Mouse (Mus musculus) myocyte (in vitro differentiated cells): Measurements from ENCODE around the gene Dhtkd1. TPM values are rescaled to one million over a fixed set of nuclear protein-coding genes. Genes with fewer than 3 reads are reported as not detected.

Source experiments
- H3K27me3 ChIP-seq: one replicate; pipeline ENCODE4 v1.6.1; 2011; ENCODE audit not compliant: control insufficient read depth, insufficient read depth, insufficient read length
- H3K36me3 ChIP-seq: one replicate; pipeline ENCODE4 v1.6.1; 2011; ENCODE audit not compliant: control insufficient read depth, insufficient read depth
- H3K4me2 ChIP-seq: one replicate; pipeline ENCODE4 v1.6.1; 2011; ENCODE audit warnings: low read depth, control low read depth
- H3K4me3 ChIP-seq: one replicate; pipeline ENCODE4 v1.5.1; 2011; ENCODE audit warnings: mild to moderate bottlenecking, control low read depth, moderate library complexity
- H3K79me2 ChIP-seq: one replicate; pipeline ENCODE4 v1.6.1; 2011; ENCODE audit not compliant: control insufficient read depth, insufficient read depth
- H3ac ChIP-seq: one replicate; pipeline ENCODE4 v1.6.1; 2011; ENCODE audit not compliant: control insufficient read depth, insufficient read length
- CEBPB ChIP-seq: IDR thresholded peaks from 2 replicates; pipeline ENCODE4 v1.6.1; 2011; ENCODE audit warnings: mild to moderate bottlenecking, moderate library complexity; ENCODE audit not compliant: poor library complexity, insufficient read depth, severe bottlenecking
- E2F4 ChIP-seq: IDR thresholded peaks from one replicate; pipeline ENCODE4 v1.6.1; 2011; ENCODE audit warnings: mild to moderate bottlenecking, control low read depth, moderate library complexity; ENCODE audit not compliant: insufficient read depth
- MAX ChIP-seq: IDR thresholded peaks from one replicate; pipeline ENCODE4 v1.6.1; 2011; ENCODE audit warnings: low read depth, mild to moderate bottlenecking, control low read depth
- MYOD1 ChIP-seq, 3 experiments: IDR thresholded peaks; one replicate each; pipeline ENCODE4 v1.6.1; 2011; ENCODE audit warnings: control low read depth in 2 of 3, low read depth in 2 of 3, mild to moderate bottlenecking in 2 of 3, moderate library complexity in 1 of 3; ENCODE audit not compliant: insufficient read length in 2 of 3, control insufficient read depth in 1 of 3
- MYOG ChIP-seq, 3 experiments: IDR thresholded peaks; one replicate each; pipeline ENCODE4 v1.6.1; 2011; ENCODE audit warnings: control low read depth in 2 of 3, low read depth in 2 of 3, mild to moderate bottlenecking in 2 of 3; ENCODE audit not compliant: insufficient read length in 2 of 3, control insufficient read depth in 1 of 3, insufficient read depth in 1 of 3
- POLR2A ChIP-seq: IDR thresholded peaks from one replicate; pipeline ENCODE4 v1.6.1; 2011; ENCODE audit warnings: low read depth, mild to moderate bottlenecking, control low read depth, moderate library complexity; ENCODE audit not compliant: insufficient read length
- POLR2AphosphoS2 ChIP-seq: IDR thresholded peaks from one replicate; pipeline ENCODE4 v1.6.1; 2011; ENCODE audit warnings: low read depth, control low read depth; ENCODE audit not compliant: insufficient read length
- REST ChIP-seq: IDR thresholded peaks from one replicate; pipeline ENCODE4 v1.6.1; 2011; ENCODE audit warnings: mild to moderate bottlenecking, control low read depth, moderate library complexity; ENCODE audit not compliant: insufficient read depth, insufficient read length
- SRF ChIP-seq: IDR thresholded peaks from one replicate; pipeline ENCODE4 v1.6.1; 2011; ENCODE audit warnings: low read depth; ENCODE audit not compliant: control insufficient read depth, insufficient read length
- TCF12 ChIP-seq: IDR thresholded peaks from one replicate; pipeline ENCODE4 v1.6.1; 2011; ENCODE audit warnings: mild to moderate bottlenecking, control low read depth; ENCODE audit not compliant: poor library complexity, insufficient read depth, severe bottlenecking
- TCF3 ChIP-seq: IDR thresholded peaks from one replicate; pipeline ENCODE4 v1.6.1; 2011; ENCODE audit warnings: low read depth, control low read depth; ENCODE audit not compliant: insufficient read length
- USF1 ChIP-seq: IDR thresholded peaks from one replicate; pipeline ENCODE4 v1.6.1; 2011; ENCODE audit warnings: low read depth, mild to moderate bottlenecking, control low read depth, moderate library complexity
- polyA plus RNA-seq: library from polyadenylated mRNA; unstranded; fragments of >200 nt; fragmentation: generic; extraction: Trizol; gene quantifications from one replicate; pipeline ENCODE4 v1.2.1, GENCODE M21; 2012; ENCODE audit warnings: missing spikeins

Dhtkd1 gene
- polyA plus RNA-seq, 1 experiment = 0.12 TPM

GRCm38 (mm10) chr2:5936068-5936467 is 6.5 kb downstream of the Dhtkd1 start:
- TF ChIP-seq MYOD1 (IDR thresholded peaks at IDR 0.05; ENCODE audit: control insufficient read depth in 1 of 3, insufficient read length in 2 of 3, low read depth in 2 of 3) (no peak), TCF3 (no peak), POLR2A (no peak), TCF12 (no peak), SRF (no peak), MYOG (IDR thresholded peaks at IDR 0.05; ENCODE audit: control insufficient read depth in 1 of 3, insufficient read depth in 1 of 3, insufficient read length in 2 of 3, low read depth in 2 of 3) (no peak), USF1 (no peak), CEBPB (no peak), MAX (no peak), REST (no peak), POLR2AphosphoS2 (no peak), E2F4 (no peak)
- H3K4me2 ChIP-seq = no peak overlapping the region
- H3K36me3 ChIP-seq = no peaks in the 10 kb centered on the region
- no peaks in the 10 kb centered on the region for H3K27me3 ChIP-seq
- H3K4me3 ChIP-seq = no peak overlapping the region
- H3K79me2 ChIP-seq = no peaks in the 10 kb centered on the region
- no peak overlapping the region for H3ac ChIP-seq

GRCm38 (mm10) chr2:5934936-5935335 is 7.7 kb downstream of the Dhtkd1 start:
- Histone ChIP-seq H3K36me3 (no peaks in the 10 kb centered on the region), H3K27me3 (no peaks in the 10 kb centered on the region), H3K79me2 (no peaks in the 10 kb centered on the region), H3ac (no peak overlapping the region), H3K4me2 (no peak overlapping the region), H3K4me3 (no peak overlapping the region)
- TF ChIP-seq MAX (no peak), TCF12 (no peak), POLR2A (no peak), SRF (no peak), MYOG (IDR thresholded peaks at IDR 0.05; ENCODE audit: control insufficient read depth in 1 of 3, insufficient read depth in 1 of 3, insufficient read length in 2 of 3, low read depth in 2 of 3) (no peak), MYOD1 (IDR thresholded peaks at IDR 0.05; ENCODE audit: control insufficient read depth in 1 of 3, insufficient read length in 2 of 3, low read depth in 2 of 3) (no peak), TCF3 (no peak), USF1 (no peak), POLR2AphosphoS2 (no peak), E2F4 (no peak), CEBPB (no peak), REST (no peak)

GRCm38 (mm10) chr2:5931938-5932337 is 10.7 kb downstream of the Dhtkd1 start:
- Histone ChIP-seq H3K79me2 (no peaks in the 10 kb centered on the region), H3K27me3 (no peaks in the 10 kb centered on the region), H3K36me3 (no peaks in the 10 kb centered on the region), H3ac (no peak overlapping the region), H3K4me2 (no peak overlapping the region), H3K4me3 (no peak overlapping the region)
- no peak for TF ChIP-seq REST
- no peak for TF ChIP-seq USF1
- TF ChIP-seq E2F4 = no peak
- TF ChIP-seq MAX = no peak
- TF ChIP-seq SRF = no peak
- no peak for TF ChIP-seq MYOD1 (IDR thresholded peaks at IDR 0.05; ENCODE audit: control insufficient read depth in 1 of 3, insufficient read length in 2 of 3, low read depth in 2 of 3)
- no peak for TF ChIP-seq TCF12
- no peak for TF ChIP-seq MYOG (IDR thresholded peaks at IDR 0.05; ENCODE audit: control insufficient read depth in 1 of 3, insufficient read depth in 1 of 3, insufficient read length in 2 of 3, low read depth in 2 of 3)
- no peak for TF ChIP-seq POLR2AphosphoS2

GRCm38 (mm10) chr2:5930291-5931054 is 12.1 kb downstream of the Dhtkd1 start:
- Histone ChIP-seq H3K79me2 (no peaks in the 10 kb centered on the region), H3K27me3 (no peaks in the 10 kb centered on the region), H3K36me3 (no peaks in the 10 kb centered on the region), H3K4me2 (no peak overlapping the region), H3ac (no peak overlapping the region), H3K4me3 (no peak overlapping the region)
- TF ChIP-seq CEBPB (no peak), TCF3 (no peak), POLR2AphosphoS2 (no peak), POLR2A (no peak), USF1 (no peak), MYOD1 (IDR thresholded peaks at IDR 0.05; ENCODE audit: control insufficient read depth in 1 of 3, insufficient read length in 2 of 3, low read depth in 2 of 3) (no peak), MAX (no peak)
